Mouse (Mus musculus): Measurements from ENCODE around the gene Mia3. TPM values are rescaled to one million over a fixed set of nuclear protein-coding genes. Genes with fewer than 3 reads are reported as not detected.
"Not testable (repeated sequence)": the region's sequence is repeated elsewhere in the genome, so short reads cannot be mapped to it uniquely, and the experiment has no call there.

The Mia3 gene
- total RNA-seq (2021): 100 to 1,000 TPM; 105 to 133 TPM
- long read RNA-seq, experiment 1, partial matches to known transcripts: 3 of 5 reads
- long read RNA-seq, experiment 1, other reads (novel, unspliced or antisense): 2 of 5 reads
- long read RNA-seq, experiment 2, partial matches to known transcripts: 3 of 5 reads
- long read RNA-seq, experiment 2, other reads (novel, unspliced or antisense): 2 of 5 reads

DNA sequence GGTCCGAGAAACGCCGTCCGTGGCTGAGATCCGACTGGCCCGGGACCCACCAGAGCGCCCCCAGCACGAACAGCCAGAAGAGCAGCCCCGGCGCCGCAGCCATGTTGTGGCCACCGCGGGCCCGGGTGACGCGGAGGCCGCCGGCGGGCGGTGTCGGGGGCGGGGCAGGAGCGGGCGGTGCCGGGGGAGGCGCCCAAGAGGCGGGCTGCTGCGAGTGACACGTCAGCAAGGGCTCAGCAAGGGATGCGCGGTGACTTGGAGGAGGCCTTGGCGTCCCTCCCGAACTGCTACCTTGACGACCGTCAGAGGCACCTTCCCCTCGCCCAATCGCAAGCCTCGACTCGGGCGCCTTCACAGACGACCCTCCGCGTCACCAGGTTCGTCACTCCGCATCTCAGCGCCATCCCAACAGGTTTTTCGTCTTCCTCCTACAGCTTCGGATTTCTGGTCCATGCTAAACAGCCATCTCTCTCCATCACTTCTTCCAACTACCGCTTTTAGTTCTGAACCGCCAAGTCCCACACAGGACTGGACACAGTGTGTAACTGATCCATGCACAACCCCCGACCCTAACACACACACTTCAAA is at the start of gene Mia3:
Gene Mia3 (minus strand): TSS at position 127 of the 588 bp plus-strand sequence.
- DNase-seq: peak; percentile 95

DNA sequence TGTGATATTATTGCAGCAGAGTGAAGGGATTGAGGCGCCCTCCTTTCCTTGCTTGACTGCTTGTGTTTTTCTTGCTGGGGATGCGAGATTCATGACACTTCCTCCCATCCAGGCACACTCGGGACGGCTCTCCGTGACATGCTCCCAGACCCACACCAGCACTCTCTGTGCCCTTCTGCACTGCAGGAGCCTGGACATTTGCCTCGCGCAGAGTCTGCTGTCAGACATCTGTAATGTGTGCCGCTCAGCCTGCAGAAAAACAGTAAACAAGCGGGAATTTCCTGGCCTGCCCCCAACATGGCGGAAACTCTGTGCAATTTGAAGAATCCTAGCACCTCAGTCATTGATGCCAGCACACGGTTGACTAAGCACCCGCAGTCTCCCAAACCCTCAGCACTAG is 48.5 kb upstream of the Mia3 start, which contains the start of gene Hhipl2:
Gene Hhipl2 (plus strand): TSS at position 343 of the 400 bp plus-strand sequence.
- no peak for DNase-seq

DNA sequence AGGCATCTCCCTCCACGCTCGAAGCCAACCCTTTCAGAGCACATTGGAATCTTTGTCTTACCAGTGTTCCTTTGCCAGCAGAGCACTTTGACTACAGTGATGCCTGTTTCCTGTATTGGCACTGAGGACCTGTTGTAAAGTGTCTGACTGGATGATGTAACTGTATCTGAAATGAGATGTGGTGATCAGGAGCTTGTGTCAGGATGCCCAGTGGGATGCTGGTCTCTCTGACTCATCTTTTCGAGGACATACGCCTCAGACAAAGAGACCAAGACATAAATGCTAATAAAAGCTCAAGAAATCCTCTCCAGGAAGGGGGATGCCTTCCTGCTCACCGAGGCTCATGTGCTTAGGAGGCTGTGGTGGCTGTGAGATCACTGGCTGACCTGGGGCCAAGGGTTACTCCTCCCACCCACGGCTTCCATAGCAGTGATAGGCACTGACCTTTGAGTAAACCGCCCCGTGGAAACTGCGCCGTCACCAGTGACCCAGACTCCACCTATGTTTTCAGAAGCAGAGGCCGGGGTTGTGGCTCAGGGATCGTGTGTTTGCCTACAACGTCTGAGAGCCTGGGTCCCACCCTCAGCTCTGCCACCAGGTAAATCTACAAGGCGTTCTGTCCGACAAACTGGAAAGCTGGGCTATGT is 44.9 kb upstream of the Mia3 start:
- no peak for DNase-seq

DNA sequence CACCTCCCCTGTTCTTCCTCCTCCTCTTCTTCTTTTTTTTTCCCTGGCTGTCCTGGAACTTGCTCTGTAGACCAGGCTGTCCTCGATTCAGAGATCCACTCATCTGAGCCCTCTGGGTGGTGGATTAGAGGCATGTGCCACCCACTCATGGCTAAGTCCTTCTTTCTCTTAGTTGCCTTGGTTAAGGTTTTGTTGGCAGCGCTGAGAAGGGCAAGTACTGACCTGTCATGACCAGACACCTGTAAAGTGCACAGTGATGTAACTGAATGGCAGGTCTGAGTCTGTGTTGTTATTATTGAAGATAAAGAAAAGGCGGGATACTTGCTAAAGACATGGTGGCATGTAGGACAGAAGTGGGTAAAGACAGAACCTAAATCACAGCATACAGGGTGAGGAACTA is 34.0 kb upstream of the Mia3 start:
- DNase-seq: no peak

DNA sequence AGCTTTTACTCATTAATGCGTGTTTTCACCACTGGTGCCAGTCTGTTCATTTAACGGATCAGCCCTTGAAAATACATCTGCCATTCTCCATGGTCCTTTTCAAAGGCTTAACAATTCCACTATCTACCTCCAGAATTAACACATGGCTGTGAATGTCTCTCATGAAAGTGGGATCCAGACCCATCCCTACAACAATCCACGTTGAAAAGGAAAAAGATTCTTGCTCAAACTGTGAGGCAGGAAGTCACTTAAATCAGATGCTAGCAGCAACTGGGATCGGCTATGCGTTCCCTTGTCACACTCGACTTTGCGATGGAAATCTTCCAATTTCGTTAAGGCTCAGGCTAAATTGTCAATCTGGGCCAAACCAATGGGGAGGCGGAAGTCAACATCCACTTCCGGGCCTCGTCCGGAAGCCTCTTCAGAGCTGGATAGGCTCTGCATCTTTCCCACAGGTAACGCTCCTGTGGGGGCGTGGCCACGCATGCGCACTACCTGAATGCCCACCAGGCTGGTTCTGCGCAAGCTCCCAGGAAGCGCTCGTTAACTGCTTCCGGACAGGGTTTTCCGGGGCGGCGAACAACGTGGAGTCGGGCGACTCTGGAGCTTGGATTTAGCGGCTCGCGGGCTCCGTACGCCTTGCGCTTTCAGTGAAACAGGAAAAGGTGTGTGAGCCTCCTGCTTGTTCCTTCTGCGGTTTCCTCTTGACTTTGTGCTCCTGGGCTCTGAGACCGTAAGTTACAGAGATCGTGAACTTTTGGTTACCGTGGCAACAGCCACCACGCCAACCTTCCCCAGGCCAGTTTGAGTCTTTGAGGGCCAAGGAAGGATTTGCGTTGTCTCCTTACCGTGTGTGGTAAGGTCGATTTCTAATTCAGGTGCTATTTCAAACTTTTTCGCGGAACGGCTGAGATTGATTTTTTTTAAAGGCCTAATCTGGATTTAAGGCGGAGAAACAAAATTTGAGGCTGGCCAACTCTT is 19.4 kb upstream of the Mia3 start, which contains the start of gene Taf1a:
Gene Taf1a (plus strand): TSS at position 556 of the 981 bp plus-strand sequence.
- DNase-seq: peak; percentile 85

DNA sequence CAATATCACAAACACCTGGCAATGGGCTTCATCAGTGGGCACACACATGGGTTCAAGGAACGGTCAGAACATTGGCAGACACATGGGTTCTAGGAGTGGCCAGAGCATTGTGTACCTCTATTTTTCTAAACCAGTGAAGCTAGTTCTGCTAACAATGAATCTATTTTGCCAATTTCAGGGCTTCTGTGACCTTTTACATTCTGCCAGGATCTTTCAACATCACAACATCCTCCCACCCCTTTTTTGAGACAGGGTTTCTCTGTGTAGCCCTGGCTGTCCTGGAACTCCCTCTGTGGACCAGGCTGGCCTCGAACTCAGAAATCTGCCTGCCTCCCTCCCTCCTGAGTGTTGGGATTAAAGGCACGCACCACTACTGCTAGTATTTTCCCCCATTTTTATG is 18.1 kb upstream of the Mia3 start:
- DNase-seq: not testable (repeated sequence)

DNA sequence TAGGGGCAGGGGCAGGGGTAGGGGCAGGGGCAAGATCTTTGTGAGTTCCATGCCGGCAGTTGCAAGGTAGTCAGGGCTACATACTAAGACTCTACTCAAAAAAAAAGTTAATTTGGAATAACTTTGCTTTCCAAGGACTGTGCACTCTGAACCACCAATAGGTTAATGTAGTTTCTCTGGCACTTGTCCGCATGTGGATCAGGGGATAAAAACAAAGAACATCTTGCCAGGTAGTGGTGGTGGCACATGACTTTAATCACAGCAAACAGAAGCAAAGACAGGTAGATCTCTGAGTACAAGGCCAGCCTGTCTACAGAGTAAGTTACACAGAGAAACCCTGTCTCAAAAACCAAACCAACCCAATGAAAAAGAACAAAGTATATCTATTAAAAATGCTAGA is 13.3 kb upstream of the Mia3 start:
- DNase-seq: no peak

DNA sequence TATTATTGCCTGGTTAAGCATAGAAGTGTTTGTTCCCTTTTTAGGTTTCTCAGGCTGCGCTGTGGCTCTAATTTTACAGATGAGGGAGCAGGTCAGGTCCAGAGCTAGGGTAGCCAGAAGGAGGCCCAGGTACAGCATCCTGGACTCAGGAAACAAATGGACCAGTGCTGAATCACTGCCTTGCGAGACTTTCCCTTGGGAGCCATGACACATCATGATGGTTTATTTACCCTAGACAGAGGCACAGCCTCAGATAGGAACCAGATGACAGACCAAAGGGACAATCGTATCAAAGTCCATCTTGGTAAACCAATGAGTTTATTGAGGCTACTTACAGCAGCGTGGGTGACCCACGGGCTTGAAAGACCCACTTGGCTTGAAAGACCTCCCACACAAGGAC is 12.5 kb upstream of the Mia3 start:
- DNase-seq: no peak

DNA sequence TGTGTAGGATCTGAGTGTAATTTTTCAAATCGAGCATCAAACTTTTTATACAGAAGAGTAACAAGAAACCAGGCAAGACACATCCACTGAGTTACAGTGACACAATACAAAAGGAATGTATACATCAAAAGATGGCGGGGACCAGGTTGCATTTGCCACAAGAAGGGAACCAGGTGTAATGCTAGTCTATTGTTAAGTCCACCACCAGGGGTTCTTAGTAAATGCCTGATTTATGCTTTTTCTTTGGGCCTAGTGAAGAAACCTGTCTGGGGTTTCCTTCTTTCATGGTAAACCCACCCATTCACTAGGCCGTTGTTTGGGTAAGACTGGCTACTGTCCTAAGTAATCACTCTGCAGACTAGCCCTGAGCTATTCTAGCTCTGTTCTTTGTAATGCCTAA is 10.0 kb upstream of the Mia3 start:
- not testable (repeated sequence) for DNase-seq

DNA sequence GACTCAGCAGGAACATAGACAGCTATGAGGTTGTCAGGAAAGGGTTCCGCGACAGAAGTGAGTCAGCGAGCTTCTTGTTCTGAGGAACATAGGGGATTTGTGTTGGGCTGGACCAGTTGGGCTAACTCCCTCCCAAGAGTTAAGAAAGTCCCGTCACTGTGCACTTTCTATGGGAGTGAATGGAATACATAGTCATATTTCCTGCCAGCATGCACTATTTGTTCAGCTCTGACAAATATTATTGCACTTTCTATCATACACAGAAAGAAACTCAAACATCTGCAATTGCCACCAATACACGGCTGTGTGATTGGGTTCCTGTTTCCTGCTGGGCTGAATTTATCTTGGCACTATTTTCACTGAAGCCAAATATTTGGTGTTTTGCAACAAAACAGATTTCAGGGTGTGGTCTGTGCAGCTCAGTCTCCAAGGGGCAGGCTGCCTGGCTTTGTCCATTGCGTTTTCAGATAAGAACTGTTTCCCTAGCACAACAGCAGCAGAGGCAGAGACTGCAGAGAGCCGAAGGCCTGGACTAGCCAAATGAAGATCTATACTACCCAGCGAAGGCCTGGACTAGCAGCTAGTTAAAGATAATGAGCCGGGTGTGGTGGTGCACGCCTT is 9.1 kb upstream of the Mia3 start:
- DNase-seq: no peak

DNA sequence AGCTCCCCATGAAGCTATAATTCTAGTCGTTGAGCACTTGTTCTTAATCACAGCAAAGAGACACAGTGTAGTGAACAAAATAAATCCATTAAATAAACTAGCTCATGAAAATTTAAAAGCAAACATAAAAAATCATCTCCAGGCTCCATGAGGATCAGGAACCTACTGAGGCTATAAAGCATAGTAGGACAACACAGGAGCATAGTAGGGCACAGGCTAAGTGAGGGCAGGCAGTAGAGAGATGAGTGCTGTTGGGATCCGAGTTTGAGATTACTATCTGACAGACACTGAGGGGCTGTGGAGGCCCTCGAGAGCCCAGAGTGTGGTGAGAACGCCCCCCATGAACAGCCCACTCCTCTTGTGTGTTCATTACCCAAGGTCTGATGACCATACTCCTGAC is 7.7 kb upstream of the Mia3 start:
- DNase-seq: no peak

DNA sequence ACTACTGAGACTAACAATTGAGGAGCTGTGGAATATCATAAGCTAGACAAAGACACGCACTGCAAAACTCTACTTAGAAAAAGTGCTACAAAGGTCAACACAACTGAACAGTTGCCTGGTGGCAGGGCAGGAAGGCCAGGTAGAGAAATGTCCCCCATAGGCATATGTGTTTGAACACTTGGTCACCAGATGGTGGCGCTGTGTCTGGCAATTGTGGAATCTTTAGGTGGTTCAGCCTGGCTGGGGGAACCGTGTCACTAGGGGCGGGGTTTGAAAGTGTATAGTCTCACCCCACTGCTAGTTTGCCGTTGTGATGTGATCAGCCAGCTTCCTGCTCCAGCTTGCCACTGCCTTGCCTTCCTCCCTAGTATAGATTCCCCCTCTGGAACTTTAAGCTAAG is 5.4 kb upstream of the Mia3 start:
- DNase-seq: no peak

DNA sequence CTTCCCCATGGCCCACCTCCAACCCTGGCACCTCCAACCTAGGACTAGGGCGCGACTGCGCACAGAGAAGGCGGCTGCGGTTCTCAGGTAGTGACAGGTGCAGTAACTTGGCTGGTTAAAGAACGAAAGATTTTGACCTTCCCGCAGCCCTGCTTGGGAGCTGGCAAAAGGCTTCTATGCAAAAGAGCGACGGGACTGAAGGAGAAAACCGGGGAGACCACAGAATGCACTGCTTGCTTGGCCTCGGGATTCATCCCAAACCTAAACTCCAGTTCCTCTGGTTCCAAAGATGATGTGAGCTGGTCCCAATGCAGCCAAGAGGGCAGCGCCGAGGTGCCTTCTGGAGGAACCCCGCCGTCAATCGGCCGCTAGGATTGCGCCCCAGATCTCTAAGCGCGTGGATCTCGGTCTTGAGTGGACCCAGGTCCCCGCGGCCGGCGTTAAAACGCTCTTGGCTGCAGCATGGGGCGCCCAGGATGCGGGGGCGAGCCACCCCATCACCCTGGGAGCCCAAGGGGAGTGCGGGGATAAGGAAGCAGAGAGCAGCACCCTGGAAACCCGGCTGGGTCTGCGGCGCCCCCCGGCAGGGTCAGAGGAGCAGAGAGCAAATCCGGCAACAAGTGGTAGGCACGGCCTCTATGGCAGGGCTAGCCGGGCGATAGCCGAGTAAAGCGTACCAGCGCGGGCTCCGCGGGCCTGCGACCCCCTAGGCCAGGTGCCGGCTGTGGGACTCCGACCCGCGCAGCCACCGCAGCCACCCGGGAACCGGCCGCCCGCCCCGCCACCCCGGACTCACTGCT is 552 bp downstream of the Mia3 start:
- peak; percentile 11 for DNase-seq

DNA sequence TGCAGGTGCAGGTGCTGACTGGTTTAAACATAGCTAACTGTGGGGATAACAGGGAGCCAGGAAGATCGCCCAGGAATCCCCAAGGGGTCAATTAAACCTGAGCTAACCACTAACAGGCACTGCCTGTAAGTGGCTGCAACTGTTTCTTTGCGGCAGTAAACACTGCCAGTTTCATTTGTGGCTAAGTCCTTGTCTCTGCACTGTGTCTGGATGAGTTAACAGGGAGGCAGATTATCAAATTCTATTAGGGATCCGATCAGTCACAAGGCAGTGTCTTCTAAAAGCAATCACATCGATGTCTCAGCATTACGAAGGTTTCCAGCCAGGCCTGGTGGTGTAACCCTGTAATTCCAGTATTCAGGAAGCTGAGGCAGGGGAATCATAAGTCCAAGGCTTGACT is 3.0 kb downstream of the Mia3 start:
- no peak for DNase-seq

DNA sequence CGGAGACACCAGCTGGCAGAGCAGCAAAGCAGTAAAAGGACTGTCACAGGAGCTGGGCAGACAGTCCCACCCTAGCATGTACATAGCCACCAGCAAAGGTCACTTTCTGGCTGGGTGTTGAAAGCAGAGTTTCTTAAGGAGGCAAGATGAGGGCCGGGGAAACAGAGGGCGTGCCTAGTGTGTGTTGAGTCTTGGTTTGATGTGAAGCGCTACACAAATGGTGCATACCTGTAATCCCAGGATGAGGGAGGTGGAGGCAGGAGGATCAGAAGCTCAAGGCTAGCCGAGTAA is 5.8 kb downstream of the Mia3 start:
- no peak for DNase-seq

DNA sequence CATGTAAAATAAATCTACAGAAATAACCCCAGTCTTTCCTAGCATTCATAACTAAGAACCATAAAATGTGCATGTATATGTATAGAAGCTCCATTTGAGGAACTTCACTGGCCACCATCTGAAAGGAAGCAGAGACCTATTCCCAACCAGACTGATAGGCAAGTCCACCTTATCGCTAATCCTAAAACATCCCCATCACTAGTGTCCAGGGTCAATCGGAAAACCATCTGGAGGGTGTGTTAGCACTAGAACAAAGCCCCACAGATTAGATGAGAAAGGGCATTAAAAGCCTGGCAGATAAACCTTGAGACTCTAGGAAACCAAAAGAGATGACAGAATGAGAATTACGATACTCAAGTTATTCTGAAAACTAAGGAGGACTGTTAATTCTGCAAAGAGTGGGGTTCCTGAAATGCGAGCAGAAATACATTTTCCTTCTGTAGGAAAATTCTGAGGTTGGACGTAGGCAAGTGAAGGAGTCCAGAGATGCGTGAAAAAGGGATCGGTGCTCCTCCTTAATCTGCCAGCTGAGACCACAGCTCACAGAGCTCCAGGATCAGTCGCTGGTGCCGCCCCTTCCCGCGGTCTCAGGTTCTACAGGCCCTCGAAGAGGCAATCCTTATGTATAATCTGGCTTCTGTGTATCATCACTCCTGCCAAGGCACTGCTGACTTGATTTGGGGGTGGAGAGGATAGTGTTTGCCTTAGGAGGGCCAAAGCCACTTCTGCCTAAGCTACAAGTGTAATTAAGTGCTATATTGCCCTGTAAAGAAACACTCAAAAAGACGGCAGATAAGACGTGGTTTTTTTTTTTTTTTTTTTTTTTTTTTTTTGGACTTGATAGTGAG is 6.4 kb downstream of the Mia3 start:
- no peak for DNase-seq

DNA sequence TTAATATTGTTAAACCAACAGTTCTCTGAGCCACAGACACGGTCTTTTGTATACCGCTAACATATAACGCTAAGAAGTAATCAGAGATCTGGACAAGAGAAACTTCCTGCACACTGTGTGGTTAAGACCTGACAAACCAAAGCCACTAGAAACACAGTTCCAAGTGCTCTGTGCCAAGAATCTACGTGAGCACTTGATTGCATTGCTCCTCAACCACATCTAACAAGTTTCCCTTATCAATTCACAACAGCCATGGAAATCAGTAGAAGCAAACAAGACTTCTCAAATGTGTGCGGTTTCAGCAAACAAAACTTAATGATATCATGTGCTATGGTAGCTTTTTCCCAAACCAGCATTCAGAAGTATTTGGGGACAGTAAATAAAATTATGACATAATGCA is 7.1 kb downstream of the Mia3 start:
- DNase-seq: no peak

DNA sequence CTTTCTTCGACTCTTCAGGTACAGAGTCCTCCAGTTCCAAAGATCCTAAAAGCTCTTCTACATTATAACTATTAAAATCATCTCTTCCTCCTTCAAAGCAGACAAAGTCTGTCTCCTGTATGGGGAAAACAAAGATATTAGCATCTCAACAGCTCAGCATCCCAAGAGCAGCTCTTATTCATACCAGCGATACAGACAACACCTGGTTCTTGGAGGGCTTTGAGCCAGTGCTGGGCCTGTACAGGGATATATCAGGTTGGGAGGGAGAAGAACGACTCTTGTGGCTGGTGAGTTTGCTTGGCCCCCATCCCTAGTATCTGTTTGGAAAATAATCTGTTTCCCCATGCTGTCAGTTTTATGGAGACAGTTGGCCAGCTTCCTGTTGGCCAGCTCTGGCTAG is 10.5 kb downstream of the Mia3 start:
- no peak for DNase-seq

DNA sequence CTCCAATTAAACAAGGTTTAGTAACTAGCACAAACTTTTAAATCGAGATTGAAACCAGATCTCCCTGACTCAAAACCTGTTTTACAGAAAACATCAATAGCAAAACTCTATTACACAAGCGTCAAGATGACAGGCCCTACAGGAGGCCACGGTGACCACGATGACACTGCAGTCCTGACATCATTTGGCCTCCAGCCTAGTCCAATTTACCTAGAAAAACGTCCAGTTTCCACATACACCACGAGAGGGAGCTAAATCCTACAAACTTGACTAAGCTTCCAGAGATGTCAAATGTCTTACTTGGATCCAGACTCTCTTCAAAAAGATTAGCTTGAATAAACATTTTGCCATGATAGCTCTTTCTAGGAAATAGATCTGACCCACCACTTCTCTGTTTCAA is 19.5 kb downstream of the Mia3 start:
- peak; percentile 30 for DNase-seq

DNA sequence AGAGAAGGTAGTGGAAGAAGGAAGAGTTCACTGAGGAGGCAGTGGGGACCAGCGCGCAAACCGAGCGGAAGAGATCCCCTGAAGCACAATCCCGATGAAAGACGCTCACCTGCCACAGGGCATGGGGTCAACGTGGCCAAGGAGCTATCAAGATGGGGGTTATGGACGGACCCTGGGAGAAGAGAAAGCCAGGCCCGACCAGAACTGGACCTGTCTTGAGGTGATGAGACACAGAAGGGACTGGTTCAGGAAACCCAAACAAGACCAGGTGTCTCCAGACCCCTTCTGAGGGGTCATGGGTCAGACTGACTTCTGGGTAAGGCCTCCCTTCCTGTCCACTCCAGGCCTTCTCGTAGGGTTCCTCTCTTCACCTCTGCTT is 23.5 kb downstream of the Mia3 start:
- DNase-seq: no peak
